Mouse (Mus musculus) stomach, postnatal 0 days (tissue): ENCODE measurements around the gene Snx29. TPM values are rescaled to one million over a fixed set of nuclear protein-coding genes. Genes with fewer than 3 reads are reported as not detected.
A peak's percentile ranks its signal among the peaks of the same experiment; 100 is the strongest.

Experiments
- ATAC-seq: fragments of 200-750 bp; cut with Nextera tagmentation; 2 replicates; pipeline ENCODE4 v1.8.0; 2017; ENCODE audit not compliant: low FRiP score, low TSS enrichment
- DNase-seq: peaks from one replicate; pipeline ENCODE4 v3.0.0-alpha.2; 2016; ENCODE audit warnings: low spot score
- H3K27ac ChIP-seq: fragments of 300-500 bp; sonication (generic); replicated peaks from 2 replicates; pipeline ENCODE4 v1.5.1; 2014; ENCODE audit warnings: mild to moderate bottlenecking, control low read depth
- H3K27me3 ChIP-seq: fragments of 300-500 bp; sonication (generic); 2 replicates; pipeline ENCODE4 v1.6.1; 2014; ENCODE audit warnings: low read length; ENCODE audit not compliant: control insufficient read depth, insufficient read depth
- H3K36me3 ChIP-seq: fragments of 300-500 bp; sonication (generic); 2 replicates; pipeline ENCODE4 v1.6.1; 2014; ENCODE audit warnings: low read length, mixed read lengths; ENCODE audit not compliant: control insufficient read depth, insufficient read depth
- H3K4me1 ChIP-seq: fragments of 300-500 bp; sonication (generic); replicated peaks from 2 replicates; pipeline ENCODE4 v1.6.1; 2014; ENCODE audit warnings: antibody characterized with exemption; ENCODE audit not compliant: control insufficient read depth, insufficient read depth
- H3K4me2 ChIP-seq: fragments of 300-500 bp; sonication (generic); replicated peaks from 2 replicates; pipeline ENCODE4 v1.6.1; 2014; ENCODE audit warnings: low read depth, mild to moderate bottlenecking, control low read depth, moderate library complexity
- H3K4me3 ChIP-seq: fragments of 300-500 bp; sonication (generic); 2 replicates; pipeline ENCODE4 v1.5.1; 2014; ENCODE audit warnings: low read depth, low read length, control low read depth
- H3K9ac ChIP-seq: fragments of 300-500 bp; sonication (generic); 2 replicates; pipeline ENCODE4 v1.6.1; 2014; ENCODE audit warnings: mild to moderate bottlenecking, low read length, control low read depth, mixed read lengths
- H3K9me3 ChIP-seq: fragments of 300-500 bp; sonication (generic); 2 replicates; pipeline ENCODE4 v1.6.1; 2016; ENCODE audit warnings: low read length; ENCODE audit not compliant: control insufficient read depth
- CTCF ChIP-seq: IDR thresholded peaks from 2 replicates; pipeline ENCODE4 v1.5.1; 2016; ENCODE audit warnings: antibody characterized with exemption, low read depth, mild to moderate bottlenecking, moderate library complexity
- EP300 ChIP-seq: optimal IDR thresholded peaks from 2 replicates; pipeline ENCODE3; 2016; ENCODE audit warnings: antibody characterized with exemption
- WGBS: fragments of 180-500 bp; shearing (Covaris S2); extraction: QIAGEN DNeasy Blood & Tissue Kit; methylation state at CpG from one replicate; pipeline ENCODE4 v1.1.7; 2014; 5-methylcytosine and 5-hydroxymethylcytosine counted together
- polyA plus RNA-seq: library from polyadenylated mRNA; unstranded; fragments of >200 nt; fragmentation: Nextera tagmentation; extraction: Ambion mirVana; gene quantifications from 2 replicates; pipeline ENCODE4 v1.2.1, GENCODE M21; 2015

Snx29 gene
- polyA plus RNA-seq, 1 experiment from 2014 or later, result 4.8 TPM

- Histone ChIP-seq H3K36me3 (peaks cover 4% of the 10 kb centered on the region), H3K4me3 (no peak overlapping the region), H3K27ac (no peak overlapping the region), H3K9ac (no peak overlapping the region), H3K9me3 (no peaks in the 10 kb centered on the region), H3K27me3 (no peaks in the 10 kb centered on the region), H3K4me2 (no peak overlapping the region), H3K4me1 (no peaks in the 10 kb centered on the region)
- WGBS, result 79% methylated on average over 9 of the region's 9 CpGs
- TF ChIP-seq CTCF (no peak), EP300 (no peak)
- ATAC-seq (no peak), DNase-seq (no peak)
Observed at GRCm38 (mm10) chr16:11406622-11407021, 83.9 kb downstream of the Snx29 start.

GRCm38 (mm10) chr16:11407932-11408620 is 85.4 kb downstream of the Snx29 start:
- DNase-seq (no peak), ATAC-seq (0 out of 2 replicates have a peak, but pooled peaks have one; percentile 70)
- no peaks in the 10 kb centered on the region for H3K9me3 ChIP-seq
- no peaks in the 10 kb centered on the region for H3K4me1 ChIP-seq
- H3K27ac ChIP-seq, result 0 out of 2 replicates have a peak overlapping the region, but pooled peaks have one; percentile 35
- no peak overlapping the region for H3K9ac ChIP-seq
- H3K4me3 ChIP-seq, result no peak overlapping the region
- no peaks in the 10 kb centered on the region; the same call in 1 of the 2 replicates for H3K36me3 ChIP-seq
- no peaks in the 10 kb centered on the region for H3K27me3 ChIP-seq
- TF ChIP-seq CTCF, result no peak
- TF ChIP-seq EP300, result no peak
- WGBS, result 42% methylated on average over 8 of the region's 8 CpGs
- H3K4me2 ChIP-seq, result no peak overlapping the region

- Histone ChIP-seq H3K9ac (no peak overlapping the region), H3K27ac (no peak overlapping the region), H3K9me3 (no peaks in the 10 kb centered on the region), H3K4me2 (no peak overlapping the region), H3K4me1 (no peaks in the 10 kb centered on the region), H3K36me3 (no peaks in the 10 kb centered on the region; the same call in 1 of the 2 replicates), H3K27me3 (no peaks in the 10 kb centered on the region), H3K4me3 (no peak overlapping the region)
- 68% methylated on average over 4 of the region's 4 CpGs for WGBS
- no peak for DNase-seq
- TF ChIP-seq EP300 (no peak), CTCF (no peak)
- no peak for ATAC-seq
Observed at GRCm38 (mm10) chr16:11408726-11409125, 86.0 kb downstream of the Snx29 start.

GRCm38 (mm10) chr16:11414631-11415030 is 91.9 kb downstream of the Snx29 start:
- TF ChIP-seq CTCF (no peak), EP300 (no peak)
- no peaks in the 10 kb centered on the region for H3K9me3 ChIP-seq
- H3K9ac ChIP-seq, result no peak overlapping the region
- H3K4me2 ChIP-seq, result no peak overlapping the region
- ATAC-seq (no peak), DNase-seq (no peak)
- H3K27ac ChIP-seq, result no peak overlapping the region
- H3K27me3 ChIP-seq, result no peaks in the 10 kb centered on the region
- H3K36me3 ChIP-seq, result no peaks in the 10 kb centered on the region; the same call in 1 of the 2 replicates
- no peaks in the 10 kb centered on the region for H3K4me1 ChIP-seq
- H3K4me3 ChIP-seq, result no peak overlapping the region
- WGBS, result 80% methylated on average over 2 of the region's 2 CpGs

GRCm38 (mm10) chr16:11418183-11418588 is 95.5 kb downstream of the Snx29 start:
- Histone ChIP-seq H3K27ac (no peak overlapping the region), H3K9ac (no peak overlapping the region), H3K9me3 (no peaks in the 10 kb centered on the region), H3K4me3 (no peak overlapping the region), H3K4me2 (no peak overlapping the region), H3K27me3 (no peaks in the 10 kb centered on the region), H3K4me1 (no peaks in the 10 kb centered on the region), H3K36me3 (no peaks in the 10 kb centered on the region; the same call in 1 of the 2 replicates)
- WGBS, result 14% methylated on average over 7 of the region's 7 CpGs
- ATAC-seq (peak; percentile 59), DNase-seq (peak; percentile 50)
- TF ChIP-seq CTCF, result peak; percentile 97
- TF ChIP-seq EP300, result no peak

GRCm38 (mm10) chr16:11420311-11421080 is 97.8 kb downstream of the Snx29 start:
- no peaks in the 10 kb centered on the region for H3K4me1 ChIP-seq
- DNase-seq, result no peak
- H3K9me3 ChIP-seq, result no peaks in the 10 kb centered on the region
- no peak overlapping the region for H3K4me2 ChIP-seq
- no peaks in the 10 kb centered on the region for H3K27me3 ChIP-seq
- H3K36me3 ChIP-seq, result no peaks in the 10 kb centered on the region; the same call in 1 of the 2 replicates
- no peak overlapping the region for H3K9ac ChIP-seq
- TF ChIP-seq CTCF (no peak), EP300 (no peak)
- no peak for ATAC-seq
- H3K27ac ChIP-seq, result no peak overlapping the region
- 81% methylated on average over 12 of the region's 12 CpGs for WGBS
- H3K4me3 ChIP-seq, result no peak overlapping the region
